Mouse (Mus musculus): ENCODE measurements around the gene Apoa4. TPM values are rescaled to one million over a fixed set of nuclear protein-coding genes. Genes with fewer than 3 reads are reported as not detected.

Gene Apoa4
- polyA plus RNA-seq, 1 experiment from 2014 or later = not detected

DNA sequence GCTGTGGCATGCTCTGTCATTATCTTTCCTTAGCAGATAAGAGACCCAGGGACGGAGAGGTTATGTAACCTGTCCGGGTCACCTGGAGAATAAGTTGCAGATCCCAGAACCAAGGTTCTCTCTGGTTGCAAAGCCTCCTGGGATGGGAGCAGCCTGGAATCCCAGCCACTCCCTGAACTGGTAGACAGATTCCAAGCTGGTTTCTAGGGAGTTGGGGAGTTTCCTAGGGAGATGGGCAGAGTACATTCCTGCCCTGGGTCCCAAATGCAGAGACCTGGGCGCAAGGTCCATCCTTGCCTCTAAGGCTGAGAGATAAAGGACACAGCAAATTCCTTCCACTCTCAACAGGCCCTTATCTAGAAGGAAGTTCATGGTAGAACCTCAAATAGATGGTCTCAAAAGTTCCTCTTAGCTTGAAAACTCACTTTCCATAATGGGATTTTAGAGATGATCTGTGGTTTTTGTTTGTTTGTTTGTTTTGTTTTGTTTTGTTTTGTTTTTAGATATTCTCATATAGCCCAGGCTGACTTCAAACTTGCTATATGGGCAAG lies 13.4 kb upstream of the Apoa4 start:
- peaks cover 24% of the 10 kb centered on the region for H3K27me3 ChIP-seq (replicated peaks)
- H3K27ac ChIP-seq (replicated peaks) = no peak overlapping the region
- no peak overlapping the region for H3K9ac ChIP-seq
- no peak for ATAC-seq (ENCODE audit: extremely low read depth, insufficient number of reproducible peaks, low FRiP score, low TSS enrichment)
- peaks cover 13% of the 10 kb centered on the region for H3K4me1 ChIP-seq
- WGBS = 42% methylated on average over 3 of the region's 3 CpGs
- H3K4me2 ChIP-seq = no peak overlapping the region
- H3K36me3 ChIP-seq = peaks cover 15% of the 10 kb centered on the region
- H3K4me3 ChIP-seq = no peak overlapping the region
- H3K9me3 ChIP-seq = no peaks in the 10 kb centered on the region

- H3K9me3 ChIP-seq = no peaks in the 10 kb centered on the region
- peaks cover 31% of the 10 kb centered on the region for H3K27me3 ChIP-seq (replicated peaks)
- H3K4me1 ChIP-seq = peaks cover 13% of the 10 kb centered on the region
- no peak within 1 kb of the TSS for H3K4me2 ChIP-seq
- H3K9ac ChIP-seq = no peak within 1 kb of the TSS
- 35% methylated on average over 9 of the region's 9 CpGs for WGBS
- no peak within 1 kb of the TSS for H3K4me3 ChIP-seq
- H3K27ac ChIP-seq (replicated peaks) = no peak within 1 kb of the TSS
- peaks cover 2% of the 10 kb centered on the region; the same call in 1 of the 2 replicates for H3K36me3 ChIP-seq
- ATAC-seq (ENCODE audit: extremely low read depth, insufficient number of reproducible peaks, low FRiP score, low TSS enrichment) = no peak
These were observed 12.0 kb upstream of the Apoa4 start, which contains the start of gene Apoa1 for GRCm38 (mm10) chr9:46228491-46228890. Gene Apoa1, plus strand, starts transcription at chr9:46228580.

- peak overlapping the region; percentile 78 for H3K9ac ChIP-seq
- ATAC-seq (ENCODE audit: extremely low read depth, insufficient number of reproducible peaks, low FRiP score, low TSS enrichment) = peak; percentile 66; the same call in 1 of the 2 replicates
- peaks cover 13% of the 10 kb centered on the region for H3K4me1 ChIP-seq
- H3K9me3 ChIP-seq = no peaks in the 10 kb centered on the region
- WGBS = 16% methylated on average over 37 of the region's 37 CpGs
- H3K4me3 ChIP-seq = peak overlapping the region; percentile 57
- peaks cover 31% of the 10 kb centered on the region for H3K27me3 ChIP-seq (replicated peaks)
- peak overlapping the region; percentile 92 for H3K4me2 ChIP-seq
- H3K36me3 ChIP-seq = no peaks in the 10 kb centered on the region
- no peak overlapping the region for H3K27ac ChIP-seq (replicated peaks)
These were observed 10.7 kb upstream of the Apoa4 start for GRCm38 (mm10) chr9:46229573-46230449.

- 21% methylated on average over 13 of the region's 13 CpGs for WGBS
- peak overlapping the region; percentile 57 for H3K4me3 ChIP-seq
- peak overlapping the region; percentile 92 for H3K4me2 ChIP-seq
- H3K36me3 ChIP-seq = no peaks in the 10 kb centered on the region
- ATAC-seq (ENCODE audit: extremely low read depth, insufficient number of reproducible peaks, low FRiP score, low TSS enrichment) = no peak
- H3K4me1 ChIP-seq = peaks cover 13% of the 10 kb centered on the region
- peak overlapping the region; percentile 78 for H3K9ac ChIP-seq
- peaks cover 31% of the 10 kb centered on the region for H3K27me3 ChIP-seq (replicated peaks)
- no peaks in the 10 kb centered on the region for H3K9me3 ChIP-seq
- H3K27ac ChIP-seq (replicated peaks) = no peak overlapping the region
These were observed 10.0 kb upstream of the Apoa4 start for GRCm38 (mm10) chr9:46230450-46230975.

DNA sequence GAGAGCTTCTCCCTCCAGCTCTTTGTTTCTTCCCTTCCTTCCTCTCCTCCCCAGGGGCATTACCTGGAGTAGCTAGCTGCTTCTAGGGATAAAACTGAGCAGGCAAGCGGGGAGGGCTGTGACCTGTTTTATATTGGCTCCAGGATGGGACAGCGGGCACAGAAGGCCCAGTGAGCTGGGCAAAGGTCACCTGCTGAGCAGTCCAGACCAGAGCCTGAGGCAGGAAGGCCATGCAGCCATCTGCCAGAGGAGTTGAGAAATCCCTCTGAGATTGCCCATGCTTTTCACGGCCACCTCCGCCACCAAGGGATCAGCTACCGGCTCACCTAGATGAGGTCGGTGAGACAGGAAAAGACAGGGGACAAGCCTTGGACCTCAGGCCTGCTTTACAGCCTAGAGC lies 5.3 kb upstream of the Apoa4 start:
- WGBS = 80% methylated on average over 6 of the region's 6 CpGs
- no peak for ATAC-seq (ENCODE audit: extremely low read depth, insufficient number of reproducible peaks, low FRiP score, low TSS enrichment)

GRCm38 (mm10) chr9:46235596-46235648 lies 5.1 kb upstream of the Apoa4 start, which contains the start of gene Apoc3:
Gene Apoc3, minus strand, starts transcription at chr9:46235636.
- Histone ChIP-seq H3K36me3 (no peaks in the 10 kb centered on the region), H3K4me3 (no peak within 1 kb of the TSS)
- ATAC-seq (ENCODE audit: extremely low read depth, insufficient number of reproducible peaks, low FRiP score, low TSS enrichment) = no peak

More for the DNA sequence above, 5.3 kb upstream of the Apoa4 start:
- H3K9ac ChIP-seq = no peak overlapping the region
- H3K27me3 ChIP-seq (replicated peaks) = peaks cover 25% of the 10 kb centered on the region
- no peaks in the 10 kb centered on the region for H3K9me3 ChIP-seq
- H3K4me3 ChIP-seq = no peak overlapping the region
- peaks cover 4% of the 10 kb centered on the region for H3K4me1 ChIP-seq
- no peak overlapping the region for H3K27ac ChIP-seq (replicated peaks)
- H3K4me2 ChIP-seq = no peak overlapping the region
- H3K36me3 ChIP-seq = no peaks in the 10 kb centered on the region

DNA sequence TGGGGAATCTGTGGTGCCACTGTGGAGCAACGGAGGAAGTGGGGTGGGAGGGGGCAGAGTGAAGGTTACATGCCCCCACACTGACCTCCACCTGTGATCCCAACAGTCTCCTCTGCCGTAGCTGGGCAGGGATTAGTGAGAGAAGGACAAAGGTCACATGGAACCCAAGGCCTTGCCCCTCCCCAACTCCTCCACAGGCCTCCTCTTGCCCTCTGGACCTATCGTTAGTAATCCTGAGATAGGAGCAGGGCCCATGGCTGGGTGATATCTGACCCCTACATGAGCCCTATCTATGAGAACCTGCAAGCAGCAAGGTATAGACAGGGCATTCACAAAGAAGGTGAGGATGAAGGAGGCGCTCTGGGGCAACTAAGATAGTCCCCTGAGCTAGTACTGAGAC lies 4.8 kb upstream of the Apoa4 start:
- Histone ChIP-seq H3K36me3 (no peaks in the 10 kb centered on the region), H3K27me3 (replicated peaks) (peaks cover 22% of the 10 kb centered on the region), H3K9me3 (no peaks in the 10 kb centered on the region), H3K4me2 (no peak overlapping the region), H3K4me3 (no peak overlapping the region), H3K9ac (no peak overlapping the region), H3K27ac (replicated peaks) (no peak overlapping the region), H3K4me1 (no peaks in the 10 kb centered on the region; the same call in 1 of the 2 replicates)
- WGBS = 47% methylated on average over 4 of the region's 4 CpGs
- ATAC-seq (ENCODE audit: extremely low read depth, insufficient number of reproducible peaks, low FRiP score, low TSS enrichment) = no peak

More at GRCm38 (mm10) chr9:46235596-46235648, 5.1 kb upstream of the Apoa4 start, which contains the start of gene Apoc3:
- Histone ChIP-seq H3K27ac (replicated peaks) (no peak within 1 kb of the TSS), H3K9me3 (no peaks in the 10 kb centered on the region), H3K4me2 (no peak within 1 kb of the TSS), H3K27me3 (replicated peaks) (peaks cover 25% of the 10 kb centered on the region), H3K9ac (no peak within 1 kb of the TSS), H3K4me1 (peaks cover 2% of the 10 kb centered on the region)

GRCm38 (mm10) chr9:46238850-46239249 lies 1.6 kb upstream of the Apoa4 start:
- no peaks in the 10 kb centered on the region for H3K9me3 ChIP-seq
- no peak for ATAC-seq (ENCODE audit: extremely low read depth, insufficient number of reproducible peaks, low FRiP score, low TSS enrichment)
- H3K4me2 ChIP-seq = no peak overlapping the region
- H3K27me3 ChIP-seq (replicated peaks) = peaks cover 6% of the 10 kb centered on the region; the same call in 1 of the 2 replicates
- peaks cover 10% of the 10 kb centered on the region for H3K4me1 ChIP-seq
- no peaks in the 10 kb centered on the region for H3K36me3 ChIP-seq
- H3K9ac ChIP-seq = no peak overlapping the region
- 78% methylated on average over 7 of the region's 7 CpGs for WGBS
- H3K4me3 ChIP-seq = no peak overlapping the region
- no peak overlapping the region for H3K27ac ChIP-seq (replicated peaks)

DNA sequence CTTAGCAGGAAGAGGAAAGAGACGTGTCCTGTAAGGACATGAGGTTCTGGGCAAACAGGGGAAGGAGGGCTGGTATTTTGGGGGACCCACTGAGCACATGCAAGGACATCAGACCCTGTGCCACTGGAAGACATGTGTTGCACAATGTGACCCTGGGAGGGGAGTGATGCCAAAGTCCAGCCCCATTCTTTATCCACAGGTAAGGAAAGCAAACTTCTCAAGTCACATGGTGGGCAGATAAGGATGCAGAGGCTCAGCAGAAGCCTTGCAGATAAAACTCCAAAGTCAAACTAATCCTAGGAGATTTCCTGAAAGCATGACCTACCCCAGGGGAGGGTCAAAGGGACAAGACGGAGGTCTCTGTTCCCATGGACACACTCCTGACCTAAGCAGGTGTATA lies 1.3 kb downstream of the Apoa4 start:
- H3K27me3 ChIP-seq (replicated peaks) = 0 out of 2 replicates have a peak, but pooled peaks cover 3% of the 10 kb centered on the region
- no peak for ATAC-seq (ENCODE audit: extremely low read depth, insufficient number of reproducible peaks, low FRiP score, low TSS enrichment)
- no peaks in the 10 kb centered on the region for H3K9me3 ChIP-seq
- no peak overlapping the region for H3K4me2 ChIP-seq
- no peaks in the 10 kb centered on the region for H3K36me3 ChIP-seq
- H3K27ac ChIP-seq (replicated peaks) = no peak overlapping the region
- no peak overlapping the region for H3K9ac ChIP-seq
- peaks cover 13% of the 10 kb centered on the region for H3K4me1 ChIP-seq
- WGBS = 58% methylated on average over 2 of the region's 2 CpGs
- no peak overlapping the region for H3K4me3 ChIP-seq

DNA sequence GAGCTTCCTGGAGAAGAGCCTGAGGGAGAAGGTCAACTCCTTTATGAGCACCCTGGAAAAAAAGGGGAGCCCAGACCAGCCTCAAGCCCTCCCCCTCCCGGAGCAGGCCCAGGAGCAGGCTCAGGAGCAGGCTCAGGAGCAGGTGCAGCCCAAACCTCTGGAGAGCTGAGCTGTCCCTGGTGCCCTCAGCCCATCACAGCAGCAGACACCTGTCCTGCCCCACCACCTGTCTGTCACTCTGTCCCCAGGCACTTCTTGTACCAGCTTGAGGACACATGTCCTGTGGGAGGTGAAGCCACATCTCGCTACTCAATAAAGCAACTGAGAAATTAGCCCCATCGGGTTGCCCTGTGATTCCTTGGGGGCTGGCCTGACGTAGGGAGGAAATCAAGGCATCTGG lies 2.6 kb downstream of the Apoa4 start:
- WGBS = 51% methylated on average over 4 of the region's 4 CpGs
- H3K36me3 ChIP-seq = no peaks in the 10 kb centered on the region
- H3K4me2 ChIP-seq = peak overlapping the region; percentile 28; the same call in 1 of the 2 replicates
- H3K4me3 ChIP-seq = no peak overlapping the region
- H3K4me1 ChIP-seq = peaks cover 13% of the 10 kb centered on the region
- H3K27ac ChIP-seq (replicated peaks) = 0 out of 2 replicates have a peak overlapping the region, but pooled peaks have one; percentile 15
- no peak for ATAC-seq (ENCODE audit: extremely low read depth, insufficient number of reproducible peaks, low FRiP score, low TSS enrichment)
- 0 out of 2 replicates have a peak, but pooled peaks cover 3% of the 10 kb centered on the region for H3K27me3 ChIP-seq (replicated peaks)
- H3K9ac ChIP-seq = peak overlapping the region; percentile 40; the same call in 1 of the 2 replicates
- no peaks in the 10 kb centered on the region for H3K9me3 ChIP-seq

DNA sequence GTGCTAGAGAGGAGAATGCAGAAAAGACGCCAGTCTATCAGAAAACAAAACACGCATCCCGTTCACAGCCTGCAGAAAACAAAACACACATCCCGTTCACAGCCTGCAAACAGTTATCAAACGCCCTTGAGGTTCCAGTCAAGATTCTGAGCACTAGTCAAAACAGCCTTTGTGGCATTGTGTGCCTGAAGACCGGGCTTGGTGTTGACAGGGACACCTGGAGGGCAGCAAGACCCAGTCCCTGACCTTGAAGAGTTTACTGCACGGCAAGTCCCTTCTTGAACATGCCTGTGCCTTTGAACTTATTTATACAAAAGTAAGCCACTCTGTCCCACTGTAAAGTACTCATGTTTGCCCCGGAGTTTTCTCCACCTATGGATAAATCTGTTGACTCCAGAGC lies 3.1 kb downstream of the Apoa4 start:
- Histone ChIP-seq H3K27ac (replicated peaks) (0 out of 2 replicates have a peak overlapping the region, but pooled peaks have one; percentile 15), H3K4me2 (peak overlapping the region; percentile 28; the same call in 1 of the 2 replicates), H3K4me1 (peaks cover 13% of the 10 kb centered on the region), H3K27me3 (replicated peaks) (0 out of 2 replicates have a peak, but pooled peaks cover 3% of the 10 kb centered on the region), H3K9ac (peak overlapping the region; percentile 40; the same call in 1 of the 2 replicates), H3K9me3 (no peaks in the 10 kb centered on the region), H3K36me3 (no peaks in the 10 kb centered on the region), H3K4me3 (no peak overlapping the region)
- ATAC-seq (ENCODE audit: extremely low read depth, insufficient number of reproducible peaks, low FRiP score, low TSS enrichment) = no peak
- WGBS = 25% methylated on average over 8 of the region's 8 CpGs

All from heart, embryonic 13.5 days (tissue).